Mouse (Mus musculus) hindbrain, embryonic 14.5 days (tissue): ENCODE measurements around the gene Cnn2. TPM values are rescaled to one million over a fixed set of nuclear protein-coding genes. Genes with fewer than 3 reads are reported as not detected.

Experiments used
- ATAC-seq: fragments of 200-750 bp; cut with Nextera tagmentation; 2 replicates; pipeline ENCODE4 v1.8.0; 2017; ENCODE audit warnings: moderate number of reproducible peaks, mild to moderate bottlenecking, moderate TSS enrichment, moderate library complexity; ENCODE audit not compliant: low FRiP score
- DNase-seq: peaks from one replicate; pipeline ENCODE4 v3.0.0-alpha.2; 2015; ENCODE audit warnings: low spot score
- H3K27ac ChIP-seq: fragments of 300-500 bp; sonication (generic); 2 replicates; pipeline ENCODE4 v1.5.1; 2014; ENCODE audit warnings: mild to moderate bottlenecking, moderate library complexity
- H3K27me3 ChIP-seq: fragments of 300-500 bp; sonication (generic); 2 replicates; pipeline ENCODE4 v1.6.1; 2014; ENCODE audit warnings: mild to moderate bottlenecking, low read length, mixed read lengths; ENCODE audit not compliant: control insufficient read depth, insufficient read depth
- H3K36me3 ChIP-seq: fragments of 300-500 bp; sonication (generic); replicated peaks from 2 replicates; pipeline ENCODE4 v1.6.1; 2014; ENCODE audit not compliant: control insufficient read depth, insufficient read depth
- H3K4me1 ChIP-seq: fragments of 300-500 bp; sonication (generic); replicated peaks from 2 replicates; pipeline ENCODE4 v1.6.1; 2014; ENCODE audit warnings: antibody characterized with exemption, low read length, mixed read lengths; ENCODE audit not compliant: control insufficient read depth, insufficient read depth
- H3K4me2 ChIP-seq: fragments of 300-500 bp; sonication (generic); replicated peaks from 2 replicates; pipeline ENCODE4 v1.6.1; 2014; ENCODE audit warnings: mild to moderate bottlenecking, moderate library complexity
- H3K4me3 ChIP-seq: fragments of 300-500 bp; sonication (generic); replicated peaks from 2 replicates; pipeline ENCODE4 v1.5.1; 2014; ENCODE audit warnings: mild to moderate bottlenecking, low read length
- H3K9ac ChIP-seq: fragments of 300-500 bp; sonication (generic); 2 replicates; pipeline ENCODE4 v1.6.1; 2014
- H3K9me3 ChIP-seq: fragments of 300-500 bp; sonication (generic); 2 replicates; pipeline ENCODE4 v1.6.1; 2016; ENCODE audit warnings: low read length; ENCODE audit not compliant: control insufficient read depth
- WGBS: fragments of 180-500 bp; shearing (Covaris S2); extraction: QIAGEN DNeasy Blood & Tissue Kit; methylation state at CpG from one replicate; pipeline ENCODE4 v1.1.7; 2014; 5-methylcytosine and 5-hydroxymethylcytosine counted together
- polyA plus RNA-seq: library from polyadenylated mRNA; unstranded; fragments of >200 nt; fragmentation: Nextera tagmentation; extraction: Ambion mirVana; gene quantifications from 2 replicates; pipeline ENCODE4 v1.2.1, GENCODE M21; 2014

The Cnn2 gene
- polyA plus RNA-seq, 1 experiment from 2014 or later: 37.6 TPM

DNA sequence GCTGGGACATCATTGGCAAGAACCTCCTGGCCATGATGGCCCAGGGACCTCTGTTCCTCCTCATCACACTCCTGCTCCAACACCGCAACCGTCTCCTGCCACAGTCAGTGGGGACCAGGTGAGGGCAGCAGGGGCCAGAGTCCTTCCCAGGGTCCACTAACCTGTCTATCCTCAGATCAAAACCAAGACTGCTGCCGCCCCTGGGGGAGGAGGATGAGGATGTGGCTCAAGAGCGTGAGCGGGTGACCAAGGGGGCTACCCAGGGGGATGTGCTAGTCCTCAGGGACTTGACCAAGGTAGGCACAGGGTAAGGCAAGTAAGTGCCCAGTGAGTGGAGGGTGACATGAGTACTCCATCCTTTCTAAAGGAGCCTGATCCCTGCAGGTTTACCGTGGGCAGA, 23.4 kb downstream of the Cnn2 start:
- no peak overlapping the region for H3K27ac ChIP-seq
- H3K4me3 ChIP-seq: no peak overlapping the region
- H3K4me2 ChIP-seq: no peak overlapping the region
- no peak for ATAC-seq
- H3K4me1 ChIP-seq: no peaks in the 10 kb centered on the region
- H3K36me3 ChIP-seq: peaks cover 31% of the 10 kb centered on the region
- WGBS: 86% methylated on average over 6 of the region's 6 CpGs
- DNase-seq: no peak
- H3K27me3 ChIP-seq: peaks cover 48% of the 10 kb centered on the region
- peaks cover 26% of the 10 kb centered on the region for H3K9me3 ChIP-seq
- no peak overlapping the region for H3K9ac ChIP-seq

DNA sequence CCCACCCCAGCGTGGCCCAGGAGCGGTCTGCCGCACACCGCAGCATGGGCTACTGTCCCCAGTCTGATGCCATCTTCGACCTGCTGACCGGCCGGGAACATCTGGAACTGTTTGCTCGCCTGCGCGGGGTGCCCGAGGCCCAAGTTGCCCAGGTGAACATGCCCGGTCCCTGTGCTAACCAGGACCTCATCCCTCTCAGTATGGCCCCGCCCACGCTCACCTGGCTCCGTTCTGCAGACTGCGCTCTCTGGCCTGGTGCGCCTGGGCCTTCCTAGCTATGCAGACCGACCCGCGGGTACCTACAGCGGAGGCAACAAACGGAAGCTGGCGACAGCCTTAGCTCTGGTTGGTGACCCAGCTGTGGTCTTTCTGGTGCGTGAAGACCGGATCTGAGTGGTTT, 25.2 kb downstream of the Cnn2 start:
- Histone ChIP-seq H3K36me3 (peaks cover 31% of the 10 kb centered on the region), H3K27me3 (peaks cover 50% of the 10 kb centered on the region), H3K4me1 (no peaks in the 10 kb centered on the region), H3K4me2 (no peak overlapping the region), H3K27ac (no peak overlapping the region), H3K9ac (no peak overlapping the region), H3K9me3 (peaks cover 26% of the 10 kb centered on the region), H3K4me3 (no peak overlapping the region)
- no peak for ATAC-seq
- DNase-seq: no peak
- WGBS: 36% methylated on average over 25 of the region's 25 CpGs

DNA sequence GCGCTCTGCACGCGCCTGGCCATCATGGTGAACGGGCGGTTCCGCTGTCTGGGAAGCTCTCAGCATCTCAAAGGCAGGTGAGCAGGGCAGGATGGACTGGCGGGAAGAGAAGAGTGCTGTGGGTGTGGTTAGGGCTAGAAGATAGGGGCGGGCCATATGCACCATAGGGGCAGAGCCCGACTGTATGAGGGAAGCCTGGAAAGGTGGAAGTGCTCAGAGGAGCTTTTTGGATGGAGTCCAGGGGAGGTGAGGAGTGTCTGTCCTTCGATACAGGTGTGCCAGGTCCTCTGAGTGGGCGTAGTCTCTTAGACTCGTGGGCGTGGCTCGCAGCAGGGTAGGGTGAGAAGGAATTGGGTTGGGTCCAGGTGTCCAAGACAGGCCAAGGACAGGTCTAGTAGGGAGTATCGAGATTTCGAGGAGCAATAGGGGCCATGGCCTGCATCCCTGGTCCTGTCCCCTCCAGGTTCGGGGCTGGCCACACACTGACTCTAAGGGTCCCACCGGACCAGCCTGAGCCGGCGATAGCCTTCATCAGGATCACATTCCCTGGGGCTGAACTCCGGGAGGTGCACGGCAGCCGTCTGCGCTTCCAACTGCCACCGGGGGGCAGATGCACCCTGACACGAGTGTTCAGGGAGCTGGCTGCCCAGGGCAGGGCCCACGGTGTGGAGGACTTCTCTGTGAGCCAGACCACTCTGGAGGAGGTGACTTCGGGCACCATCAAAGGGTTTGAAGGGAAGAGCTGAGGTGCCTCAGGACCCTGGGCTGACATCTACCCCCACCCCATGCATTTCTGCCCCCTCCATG, 26.3 kb downstream of the Cnn2 start:
- 24% methylated on average over 28 of the region's 28 CpGs for WGBS
- Histone ChIP-seq H3K4me3 (no peak overlapping the region), H3K27me3 (peaks cover 60% of the 10 kb centered on the region), H3K9me3 (peaks cover 24% of the 10 kb centered on the region), H3K9ac (no peak overlapping the region), H3K4me2 (no peak overlapping the region), H3K36me3 (peaks cover 22% of the 10 kb centered on the region), H3K4me1 (no peaks in the 10 kb centered on the region), H3K27ac (no peak overlapping the region)
- ATAC-seq: no peak
- DNase-seq: no peak

DNA sequence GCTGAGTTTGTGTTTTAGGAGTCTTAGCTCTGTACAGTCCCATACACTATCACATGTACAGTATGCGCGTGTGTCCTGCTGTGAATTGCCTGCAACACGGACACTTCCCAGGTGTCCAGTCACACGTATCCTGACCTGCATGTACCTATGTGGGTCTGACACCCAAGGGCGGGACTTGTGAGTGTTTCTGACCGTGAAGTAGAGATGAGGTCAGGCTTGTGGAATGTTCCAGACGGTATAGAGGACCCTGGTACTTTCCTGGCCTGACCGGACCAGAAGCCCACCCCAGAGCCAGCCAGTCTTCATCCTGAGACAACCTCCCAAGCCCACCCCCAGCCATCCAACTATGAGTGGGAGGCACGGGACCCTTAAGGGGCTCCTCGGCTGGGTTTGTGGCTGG, 27.2 kb downstream of the Cnn2 start:
- Histone ChIP-seq H3K27me3 (peaks cover 69% of the 10 kb centered on the region), H3K9ac (no peak overlapping the region), H3K4me3 (no peak overlapping the region), H3K4me1 (no peaks in the 10 kb centered on the region), H3K36me3 (peaks cover 14% of the 10 kb centered on the region), H3K27ac (no peak overlapping the region), H3K4me2 (no peak overlapping the region), H3K9me3 (peaks cover 15% of the 10 kb centered on the region)
- no peak for DNase-seq
- WGBS: 87% methylated on average over 10 of the region's 10 CpGs
- no peak for ATAC-seq

DNA sequence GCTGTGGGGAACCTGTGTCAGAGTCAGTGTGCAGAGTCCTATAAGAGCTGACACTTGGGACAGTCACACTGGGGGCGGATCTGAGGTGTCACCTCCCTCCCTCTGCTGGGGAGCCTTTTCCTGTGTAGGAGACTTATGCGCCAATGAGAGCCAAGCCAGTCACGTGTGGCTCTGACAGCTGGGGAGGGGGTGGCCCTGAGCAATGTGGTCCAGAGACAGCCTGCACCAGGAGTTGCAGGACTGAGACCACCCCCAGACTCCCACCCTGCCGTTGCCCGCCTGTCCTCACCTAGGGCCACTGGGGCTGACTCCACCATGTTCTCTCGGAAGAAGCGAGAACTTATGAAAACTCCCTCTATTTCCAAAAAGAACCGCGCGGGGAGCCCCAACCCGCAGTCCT, 28.1 kb downstream of the Cnn2 start, which contains the start of gene Arhgap45:
Gene Arhgap45, plus strand, starts transcription at position 143 of the 400 bp plus-strand sequence.
- H3K9ac ChIP-seq: no peak within 1 kb of the TSS
- H3K4me1 ChIP-seq: no peaks in the 10 kb centered on the region
- 72% methylated on average over 11 of the region's 11 CpGs for WGBS
- ATAC-seq: no peak
- DNase-seq: no peak
- H3K4me2 ChIP-seq: no peak within 1 kb of the TSS
- H3K9me3 ChIP-seq: peaks cover 6% of the 10 kb centered on the region
- peaks cover 8% of the 10 kb centered on the region; the same call in 1 of the 2 replicates for H3K36me3 ChIP-seq
- H3K27me3 ChIP-seq: peaks cover 69% of the 10 kb centered on the region
- H3K4me3 ChIP-seq: no peak within 1 kb of the TSS
- no peak within 1 kb of the TSS for H3K27ac ChIP-seq

DNA sequence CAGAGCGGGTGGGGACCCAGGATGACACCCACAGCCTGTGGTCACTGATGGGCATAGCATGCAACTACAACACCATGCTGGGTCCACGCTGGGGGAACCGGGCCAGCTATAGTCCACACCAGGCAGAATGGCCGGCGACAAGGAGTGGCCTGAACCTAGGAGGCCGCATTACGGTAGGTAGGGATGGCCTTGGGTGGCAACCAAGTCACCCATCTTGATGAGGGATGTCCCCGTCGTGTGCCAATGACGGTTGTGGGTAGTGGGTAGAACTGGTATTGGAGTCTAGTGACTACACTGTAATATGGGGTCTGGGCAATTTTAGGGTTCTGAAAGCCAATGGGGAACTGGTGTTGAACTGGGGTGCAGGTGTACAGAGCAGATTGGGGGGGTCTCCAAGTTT, 28.5 kb downstream of the Cnn2 start:
- Histone ChIP-seq H3K27ac (no peak overlapping the region), H3K4me2 (no peak overlapping the region), H3K4me3 (no peak overlapping the region), H3K9ac (no peak overlapping the region), H3K36me3 (peaks cover 4% of the 10 kb centered on the region; the same call in 1 of the 2 replicates), H3K4me1 (no peaks in the 10 kb centered on the region), H3K9me3 (peaks cover 1% of the 10 kb centered on the region; the same call in 1 of the 2 replicates), H3K27me3 (peaks cover 65% of the 10 kb centered on the region)
- DNase-seq: no peak
- no peak for ATAC-seq
- 89% methylated on average over 10 of the region's 10 CpGs for WGBS

DNA sequence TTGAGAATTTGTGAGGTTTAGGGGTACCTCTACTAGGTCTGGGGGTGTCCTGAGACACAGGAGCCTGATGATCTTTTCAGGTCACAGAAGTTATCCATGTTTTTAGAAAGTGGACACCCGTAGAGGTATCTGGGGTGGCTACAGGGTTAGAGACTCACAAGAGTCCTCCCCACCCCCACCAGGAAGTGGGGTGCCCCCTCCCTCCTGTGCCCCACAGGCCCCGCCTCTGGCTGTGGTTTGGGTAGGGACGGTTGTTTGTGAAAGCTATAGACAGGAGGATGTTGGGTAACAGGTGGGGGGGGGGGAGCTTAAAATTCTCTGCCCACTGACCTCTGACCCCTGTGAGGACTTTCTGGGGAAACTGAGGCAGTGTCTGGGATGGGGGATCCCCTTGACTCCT, 29.0 kb downstream of the Cnn2 start:
- H3K4me3 ChIP-seq: no peak overlapping the region
- peaks cover 61% of the 10 kb centered on the region for H3K27me3 ChIP-seq
- ATAC-seq (no peak), DNase-seq (no peak)
- no peaks in the 10 kb centered on the region for H3K4me1 ChIP-seq
- no peak overlapping the region for H3K4me2 ChIP-seq
- H3K36me3 ChIP-seq: no peaks in the 10 kb centered on the region
- H3K9me3 ChIP-seq: no peaks in the 10 kb centered on the region
- 81% methylated on average over 3 of the region's 3 CpGs for WGBS
- no peak overlapping the region for H3K27ac ChIP-seq
- no peak overlapping the region for H3K9ac ChIP-seq

DNA sequence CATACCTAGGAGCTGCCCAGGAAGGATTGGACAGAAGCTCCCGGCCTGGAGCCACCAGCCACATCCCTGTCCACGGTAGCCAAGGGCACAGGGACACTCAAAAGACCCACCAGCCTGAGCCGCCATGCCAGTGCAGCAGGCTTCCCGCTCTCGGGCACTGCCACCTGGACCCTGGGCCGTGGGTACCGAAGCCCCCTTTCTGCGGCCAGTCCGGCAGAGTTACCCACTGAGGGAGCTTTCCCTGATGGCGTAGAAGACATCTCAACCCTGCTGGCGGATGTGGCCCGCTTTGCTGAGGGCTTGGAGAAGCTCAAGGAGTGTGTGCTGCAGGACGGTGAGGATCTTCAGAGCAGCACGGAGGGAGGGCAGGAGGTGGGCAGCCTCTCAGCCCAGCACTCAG, 29.4 kb downstream of the Cnn2 start:
- H3K27me3 ChIP-seq: peaks cover 57% of the 10 kb centered on the region
- H3K9me3 ChIP-seq: no peaks in the 10 kb centered on the region
- H3K4me3 ChIP-seq: no peak overlapping the region
- H3K4me1 ChIP-seq: no peaks in the 10 kb centered on the region
- H3K4me2 ChIP-seq: no peak overlapping the region
- ATAC-seq (no peak), DNase-seq (no peak)
- H3K36me3 ChIP-seq: no peaks in the 10 kb centered on the region
- no peak overlapping the region for H3K9ac ChIP-seq
- no peak overlapping the region for H3K27ac ChIP-seq
- WGBS: 81% methylated on average over 14 of the region's 14 CpGs

DNA sequence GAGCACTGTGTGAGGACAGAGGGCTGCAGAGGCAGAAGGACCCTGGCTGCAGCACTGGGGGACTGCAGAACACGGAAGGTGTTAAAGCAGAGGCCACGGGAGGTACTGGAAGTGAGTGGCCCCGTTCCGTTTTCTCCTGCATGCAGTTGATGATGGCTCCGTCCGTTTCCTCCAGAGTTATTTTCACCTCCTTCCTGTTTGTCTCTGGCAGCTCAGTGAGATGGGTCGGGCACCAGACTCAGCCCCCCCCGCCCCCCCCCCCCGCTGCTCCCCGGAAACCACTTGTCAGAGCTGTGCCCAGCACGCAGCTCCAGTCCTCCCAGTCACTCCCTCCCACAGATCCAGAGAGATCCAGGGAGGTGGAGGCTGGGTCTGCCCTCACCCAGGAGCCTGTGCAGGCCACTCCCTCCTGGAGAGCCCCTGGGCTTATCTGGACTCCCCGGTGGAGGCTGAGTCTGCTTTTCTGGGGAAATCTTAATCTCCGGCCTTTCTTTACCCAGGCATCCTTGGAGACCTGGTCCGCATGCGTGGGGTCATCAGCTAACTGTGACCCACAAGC, 30.4 kb downstream of the Cnn2 start:
- DNase-seq: no peak
- Histone ChIP-seq H3K27me3 (peaks cover 46% of the 10 kb centered on the region), H3K9me3 (no peaks in the 10 kb centered on the region), H3K27ac (no peak overlapping the region), H3K4me1 (no peaks in the 10 kb centered on the region), H3K4me3 (no peak overlapping the region), H3K4me2 (no peak overlapping the region), H3K36me3 (no peaks in the 10 kb centered on the region), H3K9ac (no peak overlapping the region)
- 14% methylated on average over 13 of the region's 15 CpGs for WGBS
- no peak for ATAC-seq
